Mouse (Mus musculus) E14TG2a.4 (cell line): ENCODE data around the gene Ctnnd2.

ENCODE experiments used
- H3K27me3 ChIP-seq: 2 replicates; pipeline ENCODE4 v1.6.1; 2014; ENCODE audit warnings: low read length, control low read depth; ENCODE audit not compliant: insufficient read depth
- H3K36me3 ChIP-seq: 2 replicates; pipeline ENCODE4 v1.6.1; 2014; ENCODE audit warnings: low read length, control low read depth; ENCODE audit not compliant: insufficient read depth
- H3K4me1 ChIP-seq: replicated peaks from 2 replicates; pipeline ENCODE4 v1.6.1; 2014; ENCODE audit warnings: low read depth, low read length, control low read depth
- H3K4me3 ChIP-seq: replicated peaks from 2 replicates; pipeline ENCODE4 v1.5.1; 2014; ENCODE audit warnings: mild to moderate bottlenecking, low read length
- H3K9me3 ChIP-seq: 2 replicates; pipeline ENCODE4 v1.6.1; 2014; ENCODE audit warnings: low read length, control low read depth
- CTCF ChIP-seq: conservative IDR thresholded peaks from 2 replicates; pipeline ENCODE4 v1.5.1; 2014; ENCODE audit warnings: low read length
- NANOG ChIP-seq: IDR thresholded peaks from 2 replicates; pipeline ENCODE4 v1.6.1; 2014; ENCODE audit warnings: borderline replicate concordance, low read length, mixed read lengths
- POU5F1 ChIP-seq: IDR thresholded peaks from 2 replicates; pipeline ENCODE4 v1.6.1; 2014; ENCODE audit warnings: low read length, borderline replicate concordance

Ctnnd2 gene

GRCm38 (mm10) chr15:30785706-30786320 lies 613.4 kb downstream of the Ctnnd2 start:
- H3K27me3 ChIP-seq: no peaks in the 10 kb centered on the region
- H3K9me3 ChIP-seq: peaks cover 2% of the 10 kb centered on the region; the same call in 1 of the 2 replicates
- no peak overlapping the region for H3K4me3 ChIP-seq
- TF ChIP-seq NANOG (no peak), CTCF (no peak), POU5F1 (no peak)
- no peaks in the 10 kb centered on the region for H3K36me3 ChIP-seq
- no peaks in the 10 kb centered on the region for H3K4me1 ChIP-seq

- H3K27me3 ChIP-seq: no peaks in the 10 kb centered on the region
- no peaks in the 10 kb centered on the region for H3K4me1 ChIP-seq
- H3K4me3 ChIP-seq: no peak overlapping the region
- peaks cover 6% of the 10 kb centered on the region; the same call in 1 of the 2 replicates for H3K9me3 ChIP-seq
- H3K36me3 ChIP-seq: no peaks in the 10 kb centered on the region
- TF ChIP-seq CTCF (no peak), NANOG (no peak), POU5F1 (no peak)
Observed at GRCm38 (mm10) chr15:30793260-30793659, 620.9 kb downstream of the Ctnnd2 start.

- no peaks in the 10 kb centered on the region for H3K27me3 ChIP-seq
- H3K4me3 ChIP-seq: no peak overlapping the region
- TF ChIP-seq NANOG: no peak
- no peak for TF ChIP-seq POU5F1
- TF ChIP-seq CTCF: no peak
- no peaks in the 10 kb centered on the region for H3K36me3 ChIP-seq
- H3K4me1 ChIP-seq: no peaks in the 10 kb centered on the region
- H3K9me3 ChIP-seq: peaks cover 4% of the 10 kb centered on the region; the same call in 1 of the 2 replicates
Observed at GRCm38 (mm10) chr15:30795723-30796122, 623.3 kb downstream of the Ctnnd2 start.

GRCm38 (mm10) chr15:30827424-30828263 lies 655.3 kb downstream of the Ctnnd2 start:
- no peak overlapping the region for H3K4me3 ChIP-seq
- H3K9me3 ChIP-seq: no peaks in the 10 kb centered on the region
- H3K36me3 ChIP-seq: no peaks in the 10 kb centered on the region
- H3K4me1 ChIP-seq: no peaks in the 10 kb centered on the region
- TF ChIP-seq POU5F1 (no peak), CTCF (no peak), NANOG (no peak)
- H3K27me3 ChIP-seq: no peaks in the 10 kb centered on the region

GRCm38 (mm10) chr15:30857277-30858176 lies 685.1 kb downstream of the Ctnnd2 start:
- H3K9me3 ChIP-seq: no peaks in the 10 kb centered on the region
- TF ChIP-seq POU5F1 (no peak), NANOG (no peak)
- no peaks in the 10 kb centered on the region for H3K4me1 ChIP-seq
- no peak overlapping the region for H3K4me3 ChIP-seq
- no peaks in the 10 kb centered on the region for H3K36me3 ChIP-seq
- no peaks in the 10 kb centered on the region for H3K27me3 ChIP-seq

GRCm38 (mm10) chr15:30867429-30867828 lies 695.0 kb downstream of the Ctnnd2 start:
- Histone ChIP-seq H3K4me3 (no peak overlapping the region), H3K4me1 (no peaks in the 10 kb centered on the region), H3K9me3 (no peaks in the 10 kb centered on the region), H3K27me3 (no peaks in the 10 kb centered on the region), H3K36me3 (no peaks in the 10 kb centered on the region)
- TF ChIP-seq POU5F1 (no peak), NANOG (no peak), CTCF (no peak)

- no peaks in the 10 kb centered on the region for H3K9me3 ChIP-seq
- no peaks in the 10 kb centered on the region for H3K4me1 ChIP-seq
- H3K27me3 ChIP-seq: no peaks in the 10 kb centered on the region
- no peak overlapping the region for H3K4me3 ChIP-seq
- TF ChIP-seq CTCF (no peak), POU5F1 (no peak), NANOG (no peak)
- H3K36me3 ChIP-seq: no peaks in the 10 kb centered on the region
Observed at GRCm38 (mm10) chr15:30869673-30870512, 697.5 kb downstream of the Ctnnd2 start.

- no peak overlapping the region for H3K4me3 ChIP-seq
- no peaks in the 10 kb centered on the region for H3K4me1 ChIP-seq
- H3K9me3 ChIP-seq: no peaks in the 10 kb centered on the region
- H3K36me3 ChIP-seq: no peaks in the 10 kb centered on the region
- H3K27me3 ChIP-seq: no peaks in the 10 kb centered on the region
- TF ChIP-seq NANOG (no peak), CTCF (no peak), POU5F1 (no peak)
Observed at GRCm38 (mm10) chr15:30875523-30875922, 703.1 kb downstream of the Ctnnd2 start.
